Mouse (Mus musculus) activated CD4-positive, CD25-positive, alpha-beta regulatory T cell, adult 9 weeks (primary cell): ENCODE measurements around the gene Cfap97. TPM values are rescaled to one million over a fixed set of nuclear protein-coding genes. Genes with fewer than 3 reads are reported as not detected.

Source experiments
- polyA plus RNA-seq: library from polyadenylated mRNA; unstranded; fragments of 100-300 nt; shearing (Covaris generic); gene quantifications from one replicate; pipeline ENCODE4 v1.2.1, GENCODE M21; 2017

Cfap97 gene
- polyA plus RNA-seq: 35.6 TPM

DNA sequence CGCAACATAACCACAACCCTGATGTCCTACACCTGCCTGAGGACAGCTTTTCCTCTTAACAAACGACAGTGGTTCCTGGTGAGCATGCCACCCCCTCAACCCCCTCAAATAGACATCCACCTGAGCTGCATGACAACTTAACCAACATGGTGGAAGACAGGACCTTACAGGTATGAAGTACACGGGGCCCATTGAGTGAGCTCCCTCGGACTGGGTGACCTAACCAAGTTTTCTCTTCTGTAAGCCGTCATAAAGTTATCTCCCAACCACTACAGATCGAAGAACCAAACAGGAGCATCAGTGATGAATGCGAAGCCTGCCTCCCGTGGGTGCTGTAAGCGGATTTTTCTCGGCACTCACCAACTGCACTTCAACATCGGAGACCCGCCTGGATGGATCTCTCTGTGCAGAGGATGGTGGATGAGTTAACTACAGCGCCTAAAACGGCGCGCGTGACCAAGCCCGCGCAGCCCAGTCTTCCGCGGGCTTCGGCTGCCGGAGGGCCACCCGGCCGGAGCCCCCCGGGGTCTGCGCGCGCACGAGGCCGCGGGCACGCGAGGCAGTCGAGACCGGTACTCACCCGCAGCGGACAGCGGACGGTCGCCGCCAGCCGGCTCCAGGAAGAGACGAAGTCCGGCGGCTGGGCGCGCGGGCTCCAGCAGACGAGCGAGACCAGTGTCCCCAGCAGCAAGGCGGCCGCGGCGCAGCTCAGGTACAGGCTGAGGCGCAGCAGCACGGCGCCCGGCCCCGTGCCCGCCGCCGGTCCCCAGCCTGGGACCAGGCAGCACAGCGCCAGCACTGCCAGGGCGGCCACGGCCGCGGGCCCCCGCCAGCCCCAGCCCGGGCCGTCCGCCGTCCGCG, at the start of gene Cfap97:
Cfap97 (plus strand) TSS at position 570 of the 861 bp plus-strand sequence.

DNA sequence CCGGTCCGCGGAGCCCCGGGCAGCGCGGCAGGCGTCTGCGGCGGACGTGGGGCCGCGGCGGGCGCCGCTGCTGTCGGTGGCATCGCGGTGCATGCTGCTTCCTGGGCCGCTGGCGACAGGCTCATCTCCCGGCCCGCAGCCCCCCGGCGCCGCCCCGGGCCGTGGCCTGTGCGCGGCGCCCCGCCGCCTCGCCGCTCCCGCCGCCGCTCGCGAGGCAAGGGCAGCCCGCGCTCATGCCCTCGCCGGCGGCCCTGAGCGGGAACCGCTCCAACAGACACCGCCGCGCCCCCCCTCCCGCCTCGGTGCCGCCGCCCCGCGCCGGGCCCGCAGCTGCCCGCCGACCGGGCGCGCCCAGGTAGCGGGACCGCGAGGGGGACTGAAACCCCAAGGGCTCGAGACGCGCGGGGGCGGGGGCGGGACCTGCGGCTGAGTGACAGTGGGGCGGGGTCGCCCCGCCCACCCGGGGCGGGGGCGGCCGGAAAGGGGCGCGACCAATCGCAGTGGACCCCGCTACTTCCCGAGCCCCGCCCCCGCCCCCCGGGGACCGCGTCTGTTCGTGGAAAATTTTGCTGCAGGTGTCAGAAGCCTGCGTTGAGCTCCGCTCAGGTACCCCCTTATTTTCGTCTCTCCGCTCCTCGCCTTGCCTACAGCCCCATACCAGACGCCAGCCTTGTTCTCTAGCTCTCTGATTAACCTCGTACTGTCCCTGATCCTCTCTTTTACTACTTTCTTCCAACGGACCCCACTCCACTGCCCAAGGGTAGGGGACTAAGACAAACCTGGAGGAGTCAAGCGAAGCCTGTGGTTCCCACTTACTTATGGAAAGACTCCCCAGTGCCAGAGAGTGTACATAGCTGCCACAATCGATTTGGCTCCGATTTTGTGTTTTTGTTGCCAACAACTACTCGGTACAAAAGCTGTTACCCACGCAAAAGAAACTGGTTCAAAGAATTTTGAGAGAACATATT, 777 bp downstream of the Cfap97 start, which contains the start of gene Snx25:
Snx25 (minus strand) TSS at position 96 of the 968 bp plus-strand sequence.

DNA sequence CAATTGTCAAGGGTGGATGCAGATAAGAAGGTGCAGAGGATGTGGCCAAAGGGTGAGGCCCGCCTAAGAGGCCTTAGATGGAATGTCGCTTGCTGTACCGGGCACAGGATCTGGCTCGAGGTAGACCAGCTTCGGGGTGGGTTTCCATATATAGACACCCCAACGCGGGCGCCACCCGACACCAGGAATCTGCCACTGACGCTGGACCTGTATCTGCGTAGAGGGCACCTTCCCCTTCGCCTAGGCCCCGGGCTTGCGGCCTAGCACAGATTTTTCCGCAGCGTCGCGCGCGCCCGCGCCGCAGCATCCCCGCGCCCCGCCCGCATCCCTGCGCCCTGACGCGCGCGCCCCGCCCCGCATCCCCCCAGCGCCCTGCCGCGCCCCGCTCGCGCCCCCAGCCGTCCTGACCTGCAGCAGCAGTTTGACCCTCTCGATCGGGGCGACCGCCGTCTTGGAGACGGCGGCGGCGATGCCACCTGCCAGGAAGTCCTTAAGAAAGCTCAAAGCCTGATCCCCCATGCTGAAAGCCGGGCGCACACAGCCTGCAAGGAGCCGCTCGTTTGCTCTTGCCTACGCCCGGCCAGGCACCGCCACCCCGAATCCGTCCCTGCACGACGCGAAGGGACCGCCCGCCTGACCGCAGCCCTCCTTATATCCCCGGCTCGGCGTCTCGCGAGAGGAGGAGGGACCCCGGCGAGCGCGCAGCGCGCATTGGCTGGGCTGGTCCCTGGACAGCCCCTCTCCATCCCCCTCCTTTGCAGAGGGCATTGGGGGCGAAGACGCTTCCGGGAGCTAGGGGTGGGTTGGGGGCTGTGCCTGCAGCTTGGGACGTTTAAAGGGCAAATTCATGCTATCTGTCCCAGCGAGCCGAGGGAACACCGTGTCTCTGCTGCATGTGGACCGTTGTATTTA, 59.1 kb downstream of the Cfap97 start, which contains the start of gene Slc25a4:
Slc25a4 (minus strand) TSS at position 881 of the 912 bp plus-strand sequence.

Other genes starting within 250 kb of the Cfap97 start
- gene Ccdc110, start 217.2 kb upstream of the Cfap97 start, polyA plus RNA-seq: not detected
- 2.7 TPM for gene 1700029J07Rik, start 176.5 kb upstream of the Cfap97 start, polyA plus RNA-seq
- 50.6 TPM for gene Ufsp2, start 176.2 kb upstream of the Cfap97 start, polyA plus RNA-seq
- gene Lrp2bp, start 152.5 kb upstream of the Cfap97 start, polyA plus RNA-seq: 0.56 TPM
- 24.3 TPM for gene Ankrd37, start 146.1 kb upstream of the Cfap97 start, polyA plus RNA-seq
- gene Snx25, start 388 bp downstream of the Cfap97 start, polyA plus RNA-seq: 5.7 TPM
- gene Slc25a4, start 59.5 kb downstream of the Cfap97 start, polyA plus RNA-seq: 123 TPM
- not detected for gene Helt, start 142.9 kb downstream of the Cfap97 start, polyA plus RNA-seq